Mouse (Mus musculus): ENCODE results near the gene Ptprk.

DNA sequence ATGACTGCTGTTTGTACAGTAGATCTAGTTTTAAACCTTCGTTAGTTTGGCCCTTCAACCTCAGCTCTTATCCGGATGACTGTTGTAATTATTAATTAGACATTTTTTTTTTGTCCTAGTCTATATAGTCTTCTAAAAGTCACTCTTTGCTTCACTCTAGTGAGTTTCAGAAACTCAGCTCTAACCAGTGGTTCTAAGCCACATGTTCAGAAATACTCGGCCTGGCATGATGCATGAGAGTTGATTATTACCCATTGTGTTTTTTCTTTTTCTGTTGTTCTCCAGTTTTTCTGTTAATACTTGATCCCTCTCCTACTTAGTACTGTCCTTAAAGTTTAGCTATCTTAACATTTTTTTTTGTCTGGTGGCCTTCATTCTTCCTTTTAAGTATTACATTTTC is 107.5 kb downstream of the Ptprk start:
- no peak for TF ChIP-seq GATA1 (IDR thresholded peaks at IDR 0.05; ENCODE audit: borderline replicate concordance, low read length)
- no peak for TF ChIP-seq FLI1 (IDR thresholded peaks at IDR 0.05; ENCODE audit: low read length)

Data from megakaryocyte, embryonic 14.5 days (primary cell).